Mouse (Mus musculus): ENCODE measurements around the gene Supt16. TPM values are rescaled to one million over a fixed set of nuclear protein-coding genes. Genes with fewer than 3 reads are reported as not detected.
A peak's percentile ranks its signal among the peaks of the same experiment; 100 is the strongest.

Gene Supt16
- 36.0 and 45.1 TPM in 2 replicates for polyA plus RNA-seq (2015; fragmentation: Nextera tagmentation; extraction: Ambion mirVana)

DNA sequence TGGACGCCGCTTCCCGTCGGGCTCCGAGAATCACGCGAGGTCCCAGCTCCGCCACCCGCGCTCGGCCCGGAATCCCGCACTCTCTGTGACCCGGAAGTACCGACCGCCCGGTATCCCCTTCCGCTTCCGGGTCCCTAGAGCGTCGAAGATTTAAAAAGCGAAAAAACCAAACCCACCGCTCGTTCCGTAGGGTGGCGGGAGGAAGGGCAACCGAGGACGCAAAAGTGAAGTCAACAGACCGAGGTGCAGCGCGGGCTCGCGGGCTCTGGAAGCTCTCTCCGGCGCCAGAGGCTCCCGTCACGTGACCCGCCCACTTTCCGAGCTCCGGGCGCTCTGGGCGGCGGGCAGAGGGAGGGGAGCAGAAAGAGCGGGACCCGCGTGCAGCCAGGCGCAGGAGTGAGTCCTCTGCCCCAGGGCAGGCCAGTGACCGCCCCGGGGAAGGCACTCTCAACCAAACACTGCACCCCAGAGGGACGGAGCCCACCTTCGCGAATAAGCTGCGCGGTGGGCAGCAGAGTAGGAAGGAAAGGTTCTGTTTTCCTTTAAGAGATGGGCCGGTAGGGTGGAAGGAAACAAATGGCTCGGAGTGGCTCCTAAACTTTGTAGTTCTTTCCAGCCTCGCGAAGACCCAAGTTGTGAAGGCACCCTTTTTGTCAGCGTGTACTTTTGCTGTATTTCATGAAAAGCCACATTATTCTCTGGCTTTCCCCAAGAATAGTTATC lies at the start of gene Supt16:
TSS of gene Supt16 (minus strand) at position 261 of the 723 bp plus-strand sequence.
- peak; percentile 97 for ATAC-seq (ENCODE audit: low FRiP score, low read depth)
- H3K9ac ChIP-seq: peak within 1 kb of the TSS; percentile 92
- peaks cover 30% of the 10 kb centered on the region for H3K36me3 ChIP-seq
- peak within 1 kb of the TSS; percentile 71 for H3K4me2 ChIP-seq
- H3K27me3 ChIP-seq: no peaks in the 10 kb centered on the region
- H3K27ac ChIP-seq (replicated peaks): peak within 1 kb of the TSS; percentile 95
- WGBS: under 1% methylated on average over 59 of the region's 59 CpGs
- H3K4me1 ChIP-seq (replicated peaks): peaks cover 28% of the 10 kb centered on the region
- peak within 1 kb of the TSS; percentile 83 for H3K4me3 ChIP-seq
- no peaks in the 10 kb centered on the region for H3K9me3 ChIP-seq

DNA sequence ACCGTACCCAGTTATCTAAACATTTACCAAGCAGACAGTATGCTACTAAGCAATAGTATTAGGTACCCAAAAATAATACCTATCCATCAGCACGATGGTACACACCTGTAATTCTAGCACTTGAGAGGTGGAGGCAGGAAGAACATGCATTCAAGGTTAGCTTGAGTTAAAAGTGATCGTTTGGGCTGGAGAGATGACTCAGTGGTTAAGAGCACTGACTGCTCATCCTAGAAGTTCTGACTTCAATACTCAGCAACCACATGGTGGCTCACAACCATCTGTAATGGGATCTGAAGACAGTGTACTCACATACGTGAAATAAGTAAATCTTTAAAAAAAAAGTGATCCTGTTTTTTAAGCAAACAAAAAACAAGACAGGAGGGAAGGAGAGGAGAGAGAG lies 48.9 kb upstream of the Supt16 start:
- no peaks in the 10 kb centered on the region for H3K9me3 ChIP-seq
- no peak overlapping the region for H3K27ac ChIP-seq (replicated peaks)
- no peak overlapping the region for H3K9ac ChIP-seq
- peaks cover 18% of the 10 kb centered on the region for H3K4me1 ChIP-seq (replicated peaks)
- H3K4me3 ChIP-seq: no peak overlapping the region
- no peak for ATAC-seq (ENCODE audit: low FRiP score, low read depth)
- no peak overlapping the region for H3K4me2 ChIP-seq
- 89% methylated on average over 4 of the region's 4 CpGs for WGBS
- H3K36me3 ChIP-seq: no peaks in the 10 kb centered on the region
- no peaks in the 10 kb centered on the region for H3K27me3 ChIP-seq

DNA sequence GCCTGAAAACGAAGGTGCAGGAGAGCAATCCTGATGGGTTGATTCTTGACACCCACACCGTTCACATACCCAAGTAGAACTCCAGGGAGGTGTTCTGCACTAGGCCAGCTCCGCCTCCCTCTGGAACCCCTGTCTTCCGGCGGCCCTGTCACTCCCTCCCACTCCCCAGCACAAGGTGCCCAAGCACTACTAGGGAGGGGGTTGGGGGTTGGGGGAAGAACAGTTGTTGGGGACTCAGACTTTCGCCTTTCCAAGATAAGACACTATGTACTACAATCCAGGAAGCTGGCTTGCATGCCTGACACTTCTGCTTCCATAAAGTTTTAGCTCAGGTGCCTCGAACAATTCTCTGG lies 47.5 kb upstream of the Supt16 start:
- 9% methylated on average over 7 of the region's 7 CpGs for WGBS
- Histone ChIP-seq H3K9me3 (no peaks in the 10 kb centered on the region), H3K4me3 (peak overlapping the region; percentile 84), H3K36me3 (no peaks in the 10 kb centered on the region), H3K4me1 (replicated peaks) (peaks cover 18% of the 10 kb centered on the region), H3K27me3 (no peaks in the 10 kb centered on the region), H3K9ac (peak overlapping the region; percentile 60), H3K4me2 (peak overlapping the region; percentile 82), H3K27ac (replicated peaks) (peak overlapping the region; percentile 70)
- peak; percentile 87 for ATAC-seq (ENCODE audit: low FRiP score, low read depth)

DNA sequence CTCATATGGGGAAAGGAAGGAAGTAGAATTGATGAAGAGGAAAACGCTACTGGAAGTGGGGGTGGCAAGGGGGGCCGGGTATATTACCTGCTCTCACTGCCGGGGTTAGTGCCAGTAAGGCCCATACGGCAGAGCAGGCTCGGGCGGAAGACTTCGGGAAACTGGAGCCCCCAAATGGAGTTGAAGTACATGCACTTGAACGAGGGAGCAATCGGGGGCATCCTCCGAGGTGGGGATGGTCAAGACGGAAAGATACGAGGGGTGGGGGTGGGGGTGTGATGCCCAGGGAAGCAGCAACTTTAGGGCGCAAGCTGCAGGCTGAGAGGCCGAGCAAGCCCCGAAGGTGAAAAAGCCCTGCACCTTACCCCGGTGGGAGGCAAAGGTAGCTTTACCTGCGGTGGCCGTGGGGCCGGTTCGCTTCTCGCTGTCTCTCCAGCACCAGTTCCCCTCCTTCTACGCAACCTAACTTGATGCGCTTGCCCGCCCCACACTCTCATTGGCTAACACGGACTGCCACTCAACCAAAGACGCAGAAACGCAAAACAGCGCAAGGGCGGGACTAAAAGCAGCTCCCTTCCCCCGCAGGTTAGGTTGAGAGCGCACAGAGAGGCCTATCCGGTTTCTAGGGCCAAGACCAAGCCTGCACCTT lies 46.9 kb upstream of the Supt16 start:
- Histone ChIP-seq H3K4me1 (replicated peaks) (peaks cover 18% of the 10 kb centered on the region), H3K9ac (peak overlapping the region; percentile 83), H3K27ac (replicated peaks) (peak overlapping the region; percentile 76), H3K27me3 (no peaks in the 10 kb centered on the region), H3K9me3 (no peaks in the 10 kb centered on the region), H3K4me3 (peak overlapping the region; percentile 84), H3K36me3 (no peaks in the 10 kb centered on the region), H3K4me2 (peak overlapping the region; percentile 82)
- 1% methylated on average over 32 of the region's 32 CpGs for WGBS
- ATAC-seq (ENCODE audit: low FRiP score, low read depth): peak; percentile 100

DNA sequence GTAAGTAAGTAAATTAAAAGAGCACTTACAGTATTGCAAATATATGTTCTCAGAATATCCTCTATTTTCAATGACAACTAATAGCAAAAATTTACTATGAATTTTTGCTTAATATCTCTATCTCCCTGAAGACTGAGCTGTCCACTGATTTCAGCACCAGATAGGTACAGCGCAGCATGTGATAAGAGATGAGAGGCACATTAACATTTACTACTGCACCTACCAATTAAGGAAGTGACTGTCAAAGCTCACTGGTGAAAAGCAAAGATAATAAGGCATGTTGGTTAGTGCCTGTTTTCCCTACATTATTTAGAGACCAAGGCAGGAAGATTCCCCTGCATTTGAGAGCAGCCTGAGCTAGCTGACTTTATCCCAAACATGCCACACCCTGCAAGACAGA lies 39.0 kb upstream of the Supt16 start:
- Histone ChIP-seq H3K4me1 (replicated peaks) (no peaks in the 10 kb centered on the region), H3K27me3 (no peaks in the 10 kb centered on the region), H3K4me2 (no peak overlapping the region), H3K9ac (no peak overlapping the region), H3K4me3 (no peak overlapping the region), H3K9me3 (no peaks in the 10 kb centered on the region), H3K27ac (replicated peaks) (no peak overlapping the region), H3K36me3 (peaks cover 55% of the 10 kb centered on the region)
- ATAC-seq (ENCODE audit: low FRiP score, low read depth): no peak
- WGBS: 98% methylated on average over 1 of the region's 1 CpGs

DNA sequence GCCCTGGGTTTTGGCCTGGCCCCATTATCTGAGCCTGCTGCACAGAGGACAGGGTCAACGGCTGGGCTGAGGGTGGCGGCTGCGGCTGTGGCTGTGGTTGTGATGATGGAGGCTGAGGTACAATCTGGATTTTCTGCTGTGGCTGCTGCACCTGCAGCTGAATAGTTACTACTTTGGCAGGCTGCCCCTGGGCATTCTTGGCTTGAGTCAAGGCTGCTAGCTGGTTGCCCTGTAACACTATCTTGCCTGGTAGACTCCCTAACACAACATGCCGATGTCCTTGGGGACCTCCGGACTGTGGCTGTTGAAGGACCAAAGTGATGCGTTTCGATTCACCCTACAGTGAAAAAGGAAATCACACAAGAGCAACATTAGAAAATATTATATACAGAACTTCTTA lies 37.9 kb upstream of the Supt16 start:
- Histone ChIP-seq H3K27ac (replicated peaks) (no peak overlapping the region), H3K4me2 (no peak overlapping the region), H3K4me1 (replicated peaks) (no peaks in the 10 kb centered on the region), H3K36me3 (peaks cover 66% of the 10 kb centered on the region), H3K4me3 (no peak overlapping the region), H3K9me3 (no peaks in the 10 kb centered on the region), H3K27me3 (no peaks in the 10 kb centered on the region), H3K9ac (no peak overlapping the region)
- WGBS: 97% methylated on average over 7 of the region's 7 CpGs
- ATAC-seq (ENCODE audit: low FRiP score, low read depth): no peak

DNA sequence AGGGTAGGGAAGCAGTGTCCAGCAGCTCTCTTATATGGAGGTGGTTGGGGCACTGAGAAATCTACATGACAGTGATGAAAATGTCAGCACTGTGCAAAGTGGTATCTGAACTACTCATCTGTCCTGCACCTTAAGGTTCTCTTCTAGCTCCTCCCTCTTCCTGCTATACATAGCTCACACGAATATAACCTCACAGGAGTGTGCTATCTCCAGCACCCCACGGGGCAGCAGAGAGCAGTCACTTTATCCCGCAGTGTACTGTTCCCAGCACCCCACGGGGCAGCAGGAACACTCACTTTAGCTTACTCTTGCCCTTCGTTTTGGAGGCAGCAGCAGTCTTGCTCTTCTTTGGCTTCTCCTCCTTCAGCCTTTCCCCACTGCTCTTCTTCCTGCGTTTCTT lies 35.0 kb upstream of the Supt16 start:
- Histone ChIP-seq H3K4me1 (replicated peaks) (no peaks in the 10 kb centered on the region), H3K36me3 (peaks cover 83% of the 10 kb centered on the region), H3K4me3 (no peak overlapping the region), H3K4me2 (no peak overlapping the region), H3K9ac (no peak overlapping the region), H3K27ac (replicated peaks) (no peak overlapping the region), H3K9me3 (no peaks in the 10 kb centered on the region), H3K27me3 (no peaks in the 10 kb centered on the region)
- 85% methylated on average over 6 of the region's 6 CpGs for WGBS
- ATAC-seq (ENCODE audit: low FRiP score, low read depth): no peak

DNA sequence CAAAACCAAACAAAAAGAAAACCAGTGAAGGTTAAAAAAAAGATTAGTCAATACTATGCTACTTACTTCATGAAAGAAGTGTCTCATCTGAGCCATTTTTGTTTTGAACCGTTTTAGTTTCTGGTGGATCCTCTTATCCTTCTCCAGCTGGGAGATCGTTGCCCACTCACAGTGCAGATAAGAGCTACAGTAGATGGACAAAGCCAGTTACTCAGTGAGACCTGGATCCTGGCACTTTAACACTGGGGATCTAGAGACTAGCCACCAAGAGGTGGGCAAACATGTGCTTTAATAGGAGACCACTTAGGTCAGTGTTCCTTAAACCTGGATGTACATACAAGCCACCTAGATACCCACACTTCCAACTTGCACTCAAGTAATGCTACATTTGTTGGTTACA lies 28.8 kb upstream of the Supt16 start:
- H3K36me3 ChIP-seq: peaks cover 82% of the 10 kb centered on the region
- ATAC-seq (ENCODE audit: low FRiP score, low read depth): no peak

DNA sequence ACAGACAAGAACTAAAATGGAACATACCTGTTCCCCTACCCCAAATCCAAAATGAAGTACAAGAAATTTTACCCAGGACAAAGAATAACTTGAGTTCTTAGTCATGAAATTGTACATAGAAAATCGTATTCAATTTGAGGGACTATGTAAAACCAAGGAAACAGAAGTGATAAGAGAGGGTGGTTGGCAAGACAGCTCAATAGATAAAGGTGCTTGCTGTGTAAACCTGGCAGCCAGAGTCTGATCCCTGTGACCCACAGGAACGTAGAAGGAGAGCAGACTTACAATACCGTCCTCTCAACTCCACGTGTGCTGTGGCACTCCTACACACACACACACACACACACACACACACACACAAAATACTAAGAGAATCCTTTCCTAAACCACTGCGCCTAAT lies 20.0 kb upstream of the Supt16 start:
- 90% methylated on average over 5 of the region's 5 CpGs for WGBS
- peaks cover 88% of the 10 kb centered on the region for H3K36me3 ChIP-seq
- H3K27ac ChIP-seq (replicated peaks): no peak overlapping the region
- H3K4me2 ChIP-seq: no peak overlapping the region
- no peaks in the 10 kb centered on the region for H3K27me3 ChIP-seq
- H3K4me1 ChIP-seq (replicated peaks): no peaks in the 10 kb centered on the region
- H3K9me3 ChIP-seq: no peaks in the 10 kb centered on the region
- ATAC-seq (ENCODE audit: low FRiP score, low read depth): no peak
- no peak overlapping the region for H3K4me3 ChIP-seq
- no peak overlapping the region for H3K9ac ChIP-seq

More for the DNA sequence above, 28.8 kb upstream of the Supt16 start:
- H3K27ac ChIP-seq (replicated peaks): no peak overlapping the region
- H3K4me2 ChIP-seq: no peak overlapping the region
- no peaks in the 10 kb centered on the region for H3K27me3 ChIP-seq
- no peak overlapping the region for H3K9ac ChIP-seq
- WGBS: 94% methylated on average over 2 of the region's 2 CpGs
- H3K4me1 ChIP-seq (replicated peaks): no peaks in the 10 kb centered on the region
- H3K4me3 ChIP-seq: no peak overlapping the region
- no peaks in the 10 kb centered on the region for H3K9me3 ChIP-seq

DNA sequence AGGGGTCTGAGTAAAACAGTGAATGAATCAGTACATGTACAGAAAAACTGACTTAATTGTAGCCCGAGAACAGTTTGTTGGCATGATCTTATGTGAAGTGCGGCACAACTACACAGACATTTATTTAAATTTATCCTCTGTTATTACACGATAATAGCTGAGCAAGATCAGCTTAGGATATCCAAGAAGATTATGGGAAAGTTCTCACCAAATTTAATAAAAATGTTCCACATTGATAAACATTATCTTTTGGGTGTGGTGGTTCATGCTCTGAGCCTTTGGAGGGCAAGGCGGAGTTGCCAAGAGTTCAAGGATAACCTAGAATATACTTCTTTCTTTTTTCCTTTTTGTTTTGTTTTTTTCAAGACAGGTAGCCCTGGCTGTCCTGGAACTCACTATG lies 2.2 kb upstream of the Supt16 start:
- H3K9me3 ChIP-seq: no peaks in the 10 kb centered on the region
- H3K9ac ChIP-seq: no peak overlapping the region
- peaks cover 48% of the 10 kb centered on the region for H3K36me3 ChIP-seq
- no peak overlapping the region for H3K27ac ChIP-seq (replicated peaks)
- H3K4me3 ChIP-seq: no peak overlapping the region
- no peak overlapping the region for H3K4me2 ChIP-seq
- H3K4me1 ChIP-seq (replicated peaks): peaks cover 26% of the 10 kb centered on the region
- no peaks in the 10 kb centered on the region for H3K27me3 ChIP-seq
- no peak for ATAC-seq (ENCODE audit: low FRiP score, low read depth)
- WGBS: 97% methylated on average over 4 of the region's 4 CpGs

DNA sequence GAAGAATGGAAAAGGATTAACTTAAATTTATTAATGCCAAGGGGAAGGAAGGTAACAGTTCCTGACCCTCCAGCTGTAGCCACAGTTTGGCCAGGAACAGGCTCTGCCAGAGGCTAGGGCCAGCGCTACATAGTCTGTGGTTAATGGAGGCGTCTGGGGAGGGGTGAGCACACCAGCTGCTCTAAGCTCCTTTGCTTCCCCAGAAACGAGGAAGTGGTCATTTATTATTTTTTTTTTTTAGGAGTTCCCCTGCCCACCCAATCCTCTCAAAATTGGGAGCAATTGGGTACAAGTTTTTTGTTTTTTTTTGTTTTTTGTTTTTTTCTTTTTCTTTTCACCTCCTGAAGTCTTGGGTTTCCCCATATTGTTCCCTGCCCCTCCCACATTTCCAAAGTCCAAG lies 925 bp upstream of the Supt16 start:
- Histone ChIP-seq H3K9ac (no peak overlapping the region), H3K27ac (replicated peaks) (no peak overlapping the region), H3K27me3 (no peaks in the 10 kb centered on the region), H3K4me1 (replicated peaks) (peaks cover 28% of the 10 kb centered on the region), H3K4me3 (peak overlapping the region; percentile 83; the same call in 1 of the 2 replicates), H3K4me2 (peak overlapping the region; percentile 71), H3K9me3 (no peaks in the 10 kb centered on the region), H3K36me3 (peaks cover 37% of the 10 kb centered on the region)
- 24% methylated on average over 3 of the region's 3 CpGs for WGBS
- ATAC-seq (ENCODE audit: low FRiP score, low read depth): no peak

DNA sequence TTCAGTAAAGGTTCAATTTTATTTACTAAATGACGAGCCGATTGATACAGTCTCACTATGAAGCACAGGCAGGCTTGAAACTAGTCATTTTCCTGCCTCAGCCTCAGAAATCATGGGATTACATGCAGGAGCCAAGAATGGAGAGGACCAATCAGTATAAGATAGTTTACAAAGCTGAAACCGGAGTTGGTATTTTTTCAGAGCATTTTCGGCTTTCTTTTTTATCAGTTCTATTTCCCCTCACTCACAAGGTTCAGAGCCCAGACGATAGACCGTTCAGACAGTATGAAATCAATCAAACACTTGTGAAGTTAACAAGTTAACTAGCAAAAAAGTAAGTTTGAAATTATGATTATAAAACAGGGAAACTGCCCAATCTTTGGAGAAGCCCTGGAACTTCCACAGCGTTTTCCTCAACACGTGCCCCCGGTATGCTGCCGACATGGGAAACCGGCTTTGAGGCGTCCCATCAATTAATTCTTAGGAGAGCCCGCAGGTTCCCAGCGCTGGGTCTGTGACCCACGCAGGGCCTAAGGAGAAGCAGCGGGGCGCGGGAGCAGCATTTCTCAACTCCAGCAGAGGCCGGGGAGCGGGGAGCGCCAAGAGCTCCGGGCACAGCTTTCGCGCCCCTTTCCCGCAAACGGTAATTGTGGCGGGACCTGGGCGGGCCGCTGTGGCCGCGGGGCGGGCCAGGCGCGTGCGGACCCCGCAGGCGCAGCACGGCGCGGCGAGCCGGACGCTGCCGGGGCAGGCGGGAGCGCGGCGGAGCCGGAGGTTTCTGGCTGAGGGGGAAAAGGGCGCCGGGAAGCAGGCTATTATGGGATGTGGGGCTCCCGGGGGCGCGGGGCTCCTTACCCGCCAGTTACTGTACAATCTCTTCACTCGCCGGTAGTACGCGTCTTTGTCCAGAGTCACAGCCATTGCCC lies 723 bp downstream of the Supt16 start:
- Histone ChIP-seq H3K4me2 (peak overlapping the region; percentile 71), H3K9ac (peak overlapping the region; percentile 92), H3K4me3 (peak overlapping the region; percentile 83), H3K9me3 (no peaks in the 10 kb centered on the region), H3K36me3 (peaks cover 24% of the 10 kb centered on the region), H3K4me1 (replicated peaks) (peaks cover 28% of the 10 kb centered on the region), H3K27me3 (no peaks in the 10 kb centered on the region), H3K27ac (replicated peaks) (peak overlapping the region; percentile 95)
- ATAC-seq (ENCODE audit: low FRiP score, low read depth): no peak; the same call in none of the 2 replicates
- under 1% methylated on average over 54 of the region's 59 CpGs for WGBS
